Mouse (Mus musculus) liver, embryonic 14.5 days (tissue): Measurements from ENCODE around the gene Cttnbp2. TPM values are rescaled to one million over a fixed set of nuclear protein-coding genes. Genes with fewer than 3 reads are reported as not detected.

Experiments used
- ATAC-seq: fragments of 200-750 bp; cut with Nextera tagmentation; 2 replicates; pipeline ENCODE4 v1.8.0; 2017; ENCODE audit warnings: moderate number of reproducible peaks, mild to moderate bottlenecking, moderate library complexity; ENCODE audit not compliant: insufficient read depth
- DNase-seq, 3 experiments: peaks; one replicate each; pipeline ENCODE4 v3.0.0-alpha.2; 2012 to 2013; ENCODE audit warnings: low read depth in 3 of 3, low spot score in 3 of 3
- H3K27ac ChIP-seq: fragments of 300-500 bp; sonication (generic); 2 replicates; pipeline ENCODE4 v1.5.1; 2014; ENCODE audit warnings: moderate library complexity, mild to moderate bottlenecking, control low read depth, inconsistent platforms
- H3K27me3 ChIP-seq: fragments of 300-500 bp; sonication (generic); 2 replicates; pipeline ENCODE4 v1.6.1; 2014; ENCODE audit warnings: mild to moderate bottlenecking, low read length, moderate library complexity; ENCODE audit not compliant: control insufficient read depth, insufficient read depth
- H3K36me3 ChIP-seq: fragments of 300-500 bp; sonication (generic); replicated peaks from 2 replicates; pipeline ENCODE4 v1.6.1; 2014; ENCODE audit warnings: low read depth; ENCODE audit not compliant: control insufficient read depth, insufficient read depth
- H3K4me1 ChIP-seq, 2 experiments: fragments of 200-500 bp in 1 of 2; fragments of 300-500 bp in 1 of 2; sonication (generic) in 1 of 2; replicated peaks; 2 replicates each; pipeline ENCODE4 v1.6.1; 2012 to 2014; ENCODE audit warnings: antibody characterized with exemption in 1 of 2, inconsistent platforms in 1 of 2, low read length in 1 of 2; ENCODE audit not compliant: control insufficient read depth in 2 of 2, insufficient read depth in 2 of 2
- H3K4me2 ChIP-seq: fragments of 300-500 bp; sonication (generic); 2 replicates; pipeline ENCODE4 v1.6.1; 2014; ENCODE audit warnings: low read depth, mild to moderate bottlenecking, control low read depth, moderate library complexity
- H3K4me3 ChIP-seq, 2 experiments: fragments of 200-500 bp in 1 of 2; fragments of 300-500 bp in 1 of 2; sonication (generic) in 1 of 2; 2 replicates each; pipeline ENCODE4 v1.5.1; 2012 to 2014; ENCODE audit warnings: low read depth in 2 of 2, low read length in 2 of 2, mild to moderate bottlenecking in 2 of 2, control low read depth in 1 of 2, inconsistent platforms in 1 of 2, moderate library complexity in 1 of 2; ENCODE audit not compliant: insufficient read depth in 1 of 2
- H3K9ac ChIP-seq: fragments of 300-500 bp; sonication (generic); replicated peaks from 2 replicates; pipeline ENCODE4 v1.6.1; 2014; ENCODE audit warnings: mild to moderate bottlenecking, control low read depth, moderate library complexity
- H3K9me3 ChIP-seq: fragments of 300-500 bp; sonication (generic); 2 replicates; pipeline ENCODE4 v1.6.1; 2016; ENCODE audit warnings: low read length, mixed read lengths; ENCODE audit not compliant: control insufficient read depth
- CTCF ChIP-seq: IDR thresholded peaks from 2 replicates; pipeline ENCODE4 v1.5.1; 2016; ENCODE audit warnings: antibody characterized with exemption, low read depth, control low read depth
- EP300 ChIP-seq: IDR thresholded peaks from 2 replicates; pipeline ENCODE4 v1.6.1; 2016; ENCODE audit warnings: antibody characterized with exemption, low read depth
- WGBS: fragments of 180-500 bp; shearing (Covaris S2); extraction: QIAGEN DNeasy Blood & Tissue Kit; methylation state at CpG from one replicate; pipeline ENCODE4 v1.1.7; 2014; ENCODE audit not compliant: insufficient replicate concordance; 5-methylcytosine and 5-hydroxymethylcytosine counted together
- polyA plus RNA-seq, 2 experiments: library from polyadenylated mRNA; depleted of rRNA in 1 of 2; stranded (reverse) in 1 of 2; unstranded in 1 of 2; fragments of >200 nt; fragmentation: Nextera tagmentation in 1 of 2; extraction: Ambion mirVana in 1 of 2; gene quantifications; 2 replicates each; pipeline versions ENCODE4 v1.2.1 to v1.2.3; 2012 to 2014

Cttnbp2 gene
- polyA plus RNA-seq, 2 experiments, result 0.30 to 1.6 TPM

GRCm38 (mm10) chr6:18369723-18370122, 144.9 kb downstream of the Cttnbp2 start:
- Histone ChIP-seq H3K27me3 (no peaks in the 10 kb centered on the region), H3K4me3 (no peak overlapping the region)

GRCm38 (mm10) chr6:18369054-18369453, 145.6 kb downstream of the Cttnbp2 start:
- no peak overlapping the region for H3K4me3 ChIP-seq
- no peak overlapping the region for H3K27ac ChIP-seq
- H3K4me1 ChIP-seq, result peaks cover 0 to 2% of the 10 kb centered on the region in 2 experiments; a peak in 2 of 4 replicates
- ATAC-seq, result no peak
- no peak overlapping the region for H3K4me2 ChIP-seq
- H3K9ac ChIP-seq, result no peak overlapping the region
- WGBS, result 62% methylated on average over 3 of the region's 3 CpGs
- no peaks in the 10 kb centered on the region for H3K9me3 ChIP-seq
- no peaks in the 10 kb centered on the region for H3K36me3 ChIP-seq
- DNase-seq, result no peak
- TF ChIP-seq EP300, result no peak
- no peak for TF ChIP-seq CTCF
- no peaks in the 10 kb centered on the region for H3K27me3 ChIP-seq

More at GRCm38 (mm10) chr6:18369723-18370122, 144.9 kb downstream of the Cttnbp2 start:
- H3K4me2 ChIP-seq, result no peak overlapping the region
- H3K4me1 ChIP-seq, result peaks cover 0 to 2% of the 10 kb centered on the region in 2 experiments; a peak in 2 of 4 replicates
- no peak for TF ChIP-seq EP300
- no peak for ATAC-seq
- no peak overlapping the region for H3K9ac ChIP-seq
- DNase-seq, result no peak
- 55% methylated on average over 4 of the region's 4 CpGs for WGBS
- H3K36me3 ChIP-seq, result no peaks in the 10 kb centered on the region
- no peaks in the 10 kb centered on the region for H3K9me3 ChIP-seq
- no peak overlapping the region for H3K27ac ChIP-seq

GRCm38 (mm10) chr6:18362232-18362631, 152.4 kb downstream of the Cttnbp2 start:
- Histone ChIP-seq H3K27me3 (no peaks in the 10 kb centered on the region), H3K4me3 (no peak overlapping the region), H3K4me1 (no peaks in the 10 kb centered on the region), H3K9me3 (no peaks in the 10 kb centered on the region), H3K36me3 (no peaks in the 10 kb centered on the region), H3K9ac (no peak overlapping the region), H3K4me2 (no peak overlapping the region), H3K27ac (no peak overlapping the region)
- 57% methylated on average over 5 of the region's 5 CpGs for WGBS
- TF ChIP-seq EP300 (no peak), CTCF (no peak)
- DNase-seq (no peak), ATAC-seq (no peak)

GRCm38 (mm10) chr6:18360955-18361354, 153.7 kb downstream of the Cttnbp2 start:
- TF ChIP-seq EP300 (no peak), CTCF (peak; percentile 28; the same call in 1 of the 2 replicates)
- Histone ChIP-seq H3K27ac (no peak overlapping the region), H3K27me3 (no peaks in the 10 kb centered on the region), H3K4me1 (no peaks in the 10 kb centered on the region), H3K4me2 (no peak overlapping the region), H3K36me3 (no peaks in the 10 kb centered on the region), H3K9ac (no peak overlapping the region), H3K4me3 (no peak overlapping the region), H3K9me3 (no peaks in the 10 kb centered on the region)
- no peak for ATAC-seq
- no peak for DNase-seq

GRCm38 (mm10) chr6:18360154-18360553, 154.5 kb downstream of the Cttnbp2 start:
- Histone ChIP-seq H3K27ac (no peak overlapping the region), H3K4me1 (no peaks in the 10 kb centered on the region), H3K9me3 (no peaks in the 10 kb centered on the region), H3K27me3 (no peaks in the 10 kb centered on the region), H3K9ac (no peak overlapping the region), H3K4me3 (no peak overlapping the region), H3K4me2 (no peak overlapping the region), H3K36me3 (no peaks in the 10 kb centered on the region)
- no peak for DNase-seq
- 36% methylated on average over 1 of the region's 1 CpGs for WGBS
- TF ChIP-seq CTCF (no peak), EP300 (no peak)
- ATAC-seq, result no peak
